Mouse (Mus musculus): ENCODE data around the gene Castor1. TPM values are rescaled to one million over a fixed set of nuclear protein-coding genes. Genes with fewer than 3 reads are reported as not detected.
A peak's percentile ranks its signal among the peaks of the same experiment; 100 is the strongest.

Gene Castor1
- polyA plus RNA-seq, 1 experiment from 2014 or later: 3.1 TPM

DNA sequence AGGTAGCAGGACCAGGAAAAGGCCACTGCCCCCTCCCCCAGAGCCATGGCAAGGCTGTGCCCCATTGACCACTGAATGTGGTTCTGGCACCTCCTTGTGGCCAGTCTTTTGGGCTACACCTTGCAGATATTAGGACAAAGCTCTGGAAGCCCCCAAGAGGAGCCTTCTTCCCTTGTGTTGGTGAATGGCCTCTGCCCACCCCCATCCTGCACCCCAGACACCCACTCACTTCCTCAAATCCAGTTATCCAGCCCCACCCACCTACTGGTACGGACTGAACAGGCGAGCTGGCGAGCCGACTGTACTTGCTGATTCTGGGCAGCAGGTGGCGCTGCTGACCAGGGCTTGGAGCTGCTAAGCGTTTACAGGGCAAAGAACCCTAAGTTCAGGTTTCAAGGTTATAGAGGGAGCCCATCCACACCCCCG lies 40.6 kb downstream of the Castor1 start:
- Histone ChIP-seq H3K36me3 (no peaks in the 10 kb centered on the region), H3K27ac (no peak overlapping the region), H3K4me3 (replicated peaks) (no peak overlapping the region), H3K9ac (no peak overlapping the region), H3K27me3 (replicated peaks) (no peaks in the 10 kb centered on the region), H3K4me1 (replicated peaks) (peaks cover 51% of the 10 kb centered on the region), H3K4me2 (replicated peaks) (peak overlapping the region; percentile 54), H3K9me3 (no peaks in the 10 kb centered on the region)
- WGBS: under 1% methylated on average over 7 of the region's 7 CpGs
- peak; percentile 34 for ATAC-seq

GRCm38 (mm10) chr11:4260463-4261187 lies 42.6 kb downstream of the Castor1 start:
- Histone ChIP-seq H3K4me2 (replicated peaks) (peak overlapping the region; percentile 37), H3K36me3 (no peaks in the 10 kb centered on the region), H3K27ac (0 out of 2 replicates have a peak overlapping the region, but pooled peaks have one; percentile 48), H3K9me3 (no peaks in the 10 kb centered on the region), H3K4me3 (replicated peaks) (no peak overlapping the region), H3K27me3 (replicated peaks) (peaks cover 3% of the 10 kb centered on the region; the same call in 1 of the 2 replicates), H3K9ac (no peak overlapping the region), H3K4me1 (replicated peaks) (peaks cover 68% of the 10 kb centered on the region)
- 22% methylated on average over 14 of the region's 14 CpGs for WGBS
- 0 out of 2 replicates have a peak, but pooled peaks have one; percentile 5 for ATAC-seq

- peak overlapping the region; percentile 45; the same call in 1 of the 2 replicates for H3K27ac ChIP-seq
- H3K36me3 ChIP-seq: no peaks in the 10 kb centered on the region
- H3K4me2 ChIP-seq (replicated peaks): no peak overlapping the region
- ATAC-seq: no peak
- H3K9ac ChIP-seq: no peak overlapping the region
- H3K4me1 ChIP-seq (replicated peaks): peaks cover 70% of the 10 kb centered on the region
- H3K9me3 ChIP-seq: no peaks in the 10 kb centered on the region
- H3K4me3 ChIP-seq (replicated peaks): no peak overlapping the region
- peaks cover 7% of the 10 kb centered on the region; the same call in 1 of the 2 replicates for H3K27me3 ChIP-seq (replicated peaks)
- WGBS: 55% methylated on average over 7 of the region's 7 CpGs
These were observed 43.1 kb downstream of the Castor1 start for GRCm38 (mm10) chr11:4261188-4261494.

DNA sequence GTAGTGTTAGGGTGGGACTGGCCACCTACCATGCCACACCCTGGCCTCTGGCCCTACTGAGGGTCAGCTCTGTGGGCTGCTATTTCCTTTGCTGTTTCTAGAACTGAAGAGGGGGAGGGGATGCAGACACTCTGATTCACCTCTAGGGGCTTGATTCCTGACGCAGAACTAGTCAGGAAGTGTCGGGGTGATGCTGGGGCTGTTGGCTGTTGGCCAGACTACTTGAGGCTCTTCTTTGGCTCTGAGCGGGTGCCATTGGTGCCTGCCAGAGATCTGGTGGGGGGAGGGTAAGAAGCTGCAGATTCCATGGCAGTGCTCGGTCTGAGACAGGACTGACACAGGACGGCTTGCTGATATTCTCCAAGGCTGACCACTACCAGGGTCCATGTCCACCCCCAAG lies 43.9 kb downstream of the Castor1 start:
- Histone ChIP-seq H3K4me1 (replicated peaks) (peaks cover 71% of the 10 kb centered on the region), H3K27me3 (replicated peaks) (peaks cover 10% of the 10 kb centered on the region), H3K9me3 (no peaks in the 10 kb centered on the region), H3K36me3 (no peaks in the 10 kb centered on the region), H3K4me2 (replicated peaks) (no peak overlapping the region), H3K9ac (no peak overlapping the region; the same call in 1 of the 2 replicates), H3K27ac (no peak overlapping the region), H3K4me3 (replicated peaks) (no peak overlapping the region)
- WGBS: 33% methylated on average over 5 of the region's 5 CpGs
- no peak for ATAC-seq

GRCm38 (mm10) chr11:4262847-4263246 lies 44.8 kb downstream of the Castor1 start:
- no peak overlapping the region for H3K9ac ChIP-seq
- H3K27ac ChIP-seq: no peak overlapping the region
- 0 out of 2 replicates have a peak overlapping the region, but pooled peaks have one; percentile 17 for H3K4me2 ChIP-seq (replicated peaks)
- no peaks in the 10 kb centered on the region for H3K9me3 ChIP-seq
- no peak overlapping the region for H3K4me3 ChIP-seq (replicated peaks)
- H3K27me3 ChIP-seq (replicated peaks): peaks cover 18% of the 10 kb centered on the region
- 21% methylated on average over 7 of the region's 7 CpGs for WGBS
- no peak for ATAC-seq
- H3K36me3 ChIP-seq: no peaks in the 10 kb centered on the region
- peaks cover 67% of the 10 kb centered on the region for H3K4me1 ChIP-seq (replicated peaks)

- Histone ChIP-seq H3K4me3 (replicated peaks) (no peak overlapping the region), H3K4me2 (replicated peaks) (0 out of 2 replicates have a peak overlapping the region, but pooled peaks have one; percentile 19), H3K9ac (no peak overlapping the region), H3K4me1 (replicated peaks) (peaks cover 65% of the 10 kb centered on the region), H3K27me3 (replicated peaks) (peaks cover 22% of the 10 kb centered on the region), H3K36me3 (no peaks in the 10 kb centered on the region), H3K9me3 (no peaks in the 10 kb centered on the region), H3K27ac (0 out of 2 replicates have a peak overlapping the region, but pooled peaks have one; percentile 24)
- 28% methylated on average over 1 of the region's 1 CpGs for WGBS
- ATAC-seq: no peak
These were observed 45.3 kb downstream of the Castor1 start for GRCm38 (mm10) chr11:4263296-4263695.

- peak; percentile 11; the same call in 1 of the 2 replicates for ATAC-seq
- no peak overlapping the region for H3K9ac ChIP-seq
- H3K4me3 ChIP-seq (replicated peaks): no peak overlapping the region
- H3K4me2 ChIP-seq (replicated peaks): no peak overlapping the region
- WGBS: 44% methylated on average over 7 of the region's 7 CpGs
- peaks cover 29% of the 10 kb centered on the region for H3K27me3 ChIP-seq (replicated peaks)
- peaks cover 62% of the 10 kb centered on the region for H3K4me1 ChIP-seq (replicated peaks)
- H3K36me3 ChIP-seq: no peaks in the 10 kb centered on the region
- H3K9me3 ChIP-seq: no peaks in the 10 kb centered on the region
- peak overlapping the region; percentile 24 for H3K27ac ChIP-seq
These were observed 46.0 kb downstream of the Castor1 start for GRCm38 (mm10) chr11:4264066-4264465.

- WGBS: under 1% methylated on average over 60 of the region's 61 CpGs
- Histone ChIP-seq H3K9me3 (no peaks in the 10 kb centered on the region), H3K9ac (peak overlapping the region; percentile 64), H3K4me1 (replicated peaks) (peaks cover 53% of the 10 kb centered on the region), H3K27ac (peak overlapping the region; percentile 73), H3K36me3 (no peaks in the 10 kb centered on the region), H3K27me3 (replicated peaks) (peaks cover 30% of the 10 kb centered on the region), H3K4me3 (replicated peaks) (peak overlapping the region; percentile 58), H3K4me2 (replicated peaks) (peak overlapping the region; percentile 90)
- peak; percentile 70 for ATAC-seq
These were observed 48.5 kb downstream of the Castor1 start for GRCm38 (mm10) chr11:4266271-4267201.

DNA sequence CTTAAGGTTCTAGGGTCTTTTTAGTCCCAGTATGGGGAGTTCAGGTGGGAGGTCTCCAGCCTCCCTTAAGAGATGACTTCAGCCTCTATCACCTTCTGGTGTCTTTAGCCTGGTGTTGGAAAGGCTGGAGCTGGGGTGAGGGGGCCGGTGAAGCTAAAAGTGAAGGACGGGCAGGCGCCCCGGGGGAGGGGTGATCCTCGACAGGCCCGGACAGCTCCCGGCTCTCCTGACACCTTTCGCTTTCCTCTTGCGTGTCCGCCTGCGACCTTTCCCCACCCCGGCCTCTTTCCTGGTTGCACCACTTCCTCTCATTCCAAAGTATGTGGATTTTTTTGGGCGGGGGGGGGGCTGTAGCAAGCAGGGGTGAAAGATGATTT lies 49.2 kb downstream of the Castor1 start:
- WGBS: 5% methylated on average over 13 of the region's 13 CpGs
- peaks cover 30% of the 10 kb centered on the region for H3K27me3 ChIP-seq (replicated peaks)
- ATAC-seq: peak; percentile 18; the same call in 1 of the 2 replicates
- peak overlapping the region; percentile 64 for H3K9ac ChIP-seq
- no peak overlapping the region for H3K27ac ChIP-seq
- H3K9me3 ChIP-seq: no peaks in the 10 kb centered on the region
- no peaks in the 10 kb centered on the region for H3K36me3 ChIP-seq
- H3K4me1 ChIP-seq (replicated peaks): peaks cover 48% of the 10 kb centered on the region
- H3K4me3 ChIP-seq (replicated peaks): peak overlapping the region; percentile 58
- H3K4me2 ChIP-seq (replicated peaks): peak overlapping the region; percentile 90

DNA sequence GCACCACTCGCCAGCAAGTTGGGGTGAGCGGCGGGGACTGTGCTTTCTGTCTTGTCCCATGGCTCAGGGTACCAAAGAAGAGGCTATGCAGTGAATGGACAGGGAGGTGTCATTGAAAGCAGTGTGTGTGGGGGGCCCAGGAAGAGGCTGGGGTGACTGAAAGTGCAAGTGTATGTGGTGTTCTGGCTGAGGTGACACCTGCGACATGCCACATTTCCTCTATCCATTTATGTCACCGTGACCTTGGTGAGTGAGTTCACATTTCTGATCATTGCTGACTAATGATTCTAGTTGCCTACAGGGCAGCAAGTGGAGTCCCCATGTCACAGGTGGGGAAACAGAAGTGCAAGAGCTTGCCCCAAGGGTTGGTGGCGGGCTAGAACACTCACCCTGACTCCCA lies 50.5 kb downstream of the Castor1 start:
- Histone ChIP-seq H3K4me1 (replicated peaks) (peaks cover 38% of the 10 kb centered on the region), H3K9ac (no peak overlapping the region), H3K4me3 (replicated peaks) (no peak overlapping the region), H3K4me2 (replicated peaks) (no peak overlapping the region), H3K27ac (no peak overlapping the region), H3K9me3 (no peaks in the 10 kb centered on the region), H3K27me3 (replicated peaks) (peaks cover 30% of the 10 kb centered on the region), H3K36me3 (no peaks in the 10 kb centered on the region)
- ATAC-seq: no peak
- WGBS: 86% methylated on average over 6 of the region's 6 CpGs

- 38% methylated on average over 20 of the region's 20 CpGs for WGBS
- Histone ChIP-seq H3K9ac (no peak overlapping the region), H3K9me3 (no peaks in the 10 kb centered on the region), H3K4me1 (replicated peaks) (peaks cover 17% of the 10 kb centered on the region), H3K36me3 (no peaks in the 10 kb centered on the region), H3K27ac (no peak overlapping the region), H3K27me3 (replicated peaks) (peaks cover 24% of the 10 kb centered on the region), H3K4me3 (replicated peaks) (no peak overlapping the region), H3K4me2 (replicated peaks) (no peak overlapping the region)
- no peak for ATAC-seq
These were observed 52.9 kb downstream of the Castor1 start for GRCm38 (mm10) chr11:4270744-4271459.

GRCm38 (mm10) chr11:4271544-4271943 lies 53.5 kb downstream of the Castor1 start:
- no peaks in the 10 kb centered on the region for H3K36me3 ChIP-seq
- no peak overlapping the region for H3K4me3 ChIP-seq (replicated peaks)
- no peak overlapping the region for H3K9ac ChIP-seq
- ATAC-seq: no peak
- H3K9me3 ChIP-seq: no peaks in the 10 kb centered on the region
- H3K4me1 ChIP-seq (replicated peaks): peaks cover 20% of the 10 kb centered on the region
- no peak overlapping the region for H3K27ac ChIP-seq
- peaks cover 23% of the 10 kb centered on the region for H3K27me3 ChIP-seq (replicated peaks)
- no peak overlapping the region for H3K4me2 ChIP-seq (replicated peaks)
- WGBS: 74% methylated on average over 11 of the region's 11 CpGs

Data from intestine, embryonic 15.5 days (tissue).